Mouse (Mus musculus) kidney, adult 18-20 months (tissue): ENCODE data around the gene Mug1.
"Not testable (repeated sequence)": the region's sequence is repeated elsewhere in the genome, so short reads cannot be mapped to it uniquely, and the experiment has no call there.

Experiments
- DNase-seq: peaks from one replicate; pipeline ENCODE4 v3.0.0; 2021

Gene Mug1

DNA sequence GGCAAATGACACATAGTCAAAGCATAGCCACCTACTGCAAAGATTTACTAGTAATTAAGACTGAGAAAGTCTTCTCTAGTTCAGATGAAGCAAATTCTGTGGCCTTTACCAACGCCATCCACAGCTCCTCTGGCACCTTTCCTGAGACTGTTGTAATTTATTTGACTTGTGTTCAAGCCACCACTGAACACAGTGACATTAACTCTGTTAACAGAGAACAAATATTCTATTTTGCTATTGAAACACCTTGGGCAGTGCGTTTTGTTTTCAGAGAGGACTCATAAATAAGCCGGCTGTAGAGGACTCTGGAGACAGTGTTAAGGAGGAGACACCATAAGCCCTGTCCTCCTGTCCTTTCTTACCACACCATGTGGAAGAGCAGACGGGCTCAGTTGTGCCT is at the start of gene Mug1:
Mug1 (plus strand) TSS at position 271 of the 400 bp plus-strand sequence.
- not testable (repeated sequence) for DNase-seq

DNA sequence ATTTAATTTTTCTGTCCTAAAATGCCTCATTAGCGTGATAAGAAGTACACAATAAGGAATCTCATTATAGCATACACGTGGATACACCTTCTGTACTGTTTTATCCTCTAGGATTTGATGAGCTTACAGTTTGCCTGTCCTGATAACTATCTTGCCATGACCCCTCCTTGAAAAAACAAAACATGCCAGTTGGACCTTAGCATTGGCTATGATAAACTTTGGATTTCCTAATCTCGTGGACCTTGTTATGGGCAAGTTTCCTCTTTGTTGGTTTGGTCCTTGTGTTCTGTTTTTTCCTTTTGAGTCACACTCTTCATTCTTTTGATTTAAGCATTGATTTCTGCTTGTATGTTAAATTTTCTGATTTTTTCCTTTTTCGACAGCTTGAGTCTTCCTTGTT is 10.3 kb upstream of the Mug1 start:
- DNase-seq = no peak

- no peak for DNase-seq
Observed at GRCm38 (mm10) chr6:121836361-121836760, 2.0 kb upstream of the Mug1 start.

- DNase-seq = no peak
Observed at GRCm38 (mm10) chr6:121848378-121848777, 10.0 kb downstream of the Mug1 start.
